Mouse (Mus musculus): ENCODE results near the gene Mff. TPM values are rescaled to one million over a fixed set of nuclear protein-coding genes. Genes with fewer than 3 reads are reported as not detected.
A peak's percentile ranks its signal among the peaks of the same experiment; 100 is the strongest.

Gene Mff
- polyA plus RNA-seq, 1 experiment from 2014 or later, result 410 TPM

GRCm38 (mm10) chr1:82785546-82785945, 60.9 kb downstream of the Mff start:
- Histone ChIP-seq H3K4me2 (ENCODE audit: low read length) (no peak overlapping the region), H3K4me1 (replicated peaks; ENCODE audit: control insufficient read depth, insufficient read depth, low read length) (peaks cover 8% of the 10 kb centered on the region), H3K9ac (replicated peaks; ENCODE audit: low read depth, low read length) (no peak overlapping the region), H3K9me3 (ENCODE audit: control insufficient read depth, low read length) (no peaks in the 10 kb centered on the region), H3K36me3 (ENCODE audit: control insufficient read depth, insufficient read depth) (no peaks in the 10 kb centered on the region), H3K27me3 (replicated peaks; ENCODE audit: control insufficient read depth, insufficient read depth, low read length) (no peaks in the 10 kb centered on the region), H3K4me3 (replicated peaks; ENCODE audit: low read length) (no peak overlapping the region), H3K27ac (ENCODE audit: low read length) (no peak overlapping the region)
- 62% methylated on average over 6 of the region's 6 CpGs for WGBS
- no peak for ATAC-seq

GRCm38 (mm10) chr1:82787414-82787813, 62.7 kb downstream of the Mff start:
- H3K9ac ChIP-seq (replicated peaks; ENCODE audit: low read depth, low read length), result no peak overlapping the region
- no peak overlapping the region for H3K4me3 ChIP-seq (replicated peaks; ENCODE audit: low read length)
- H3K27ac ChIP-seq (ENCODE audit: low read length), result peak overlapping the region; percentile 77
- H3K36me3 ChIP-seq (ENCODE audit: control insufficient read depth, insufficient read depth), result no peaks in the 10 kb centered on the region
- H3K27me3 ChIP-seq (replicated peaks; ENCODE audit: control insufficient read depth, insufficient read depth, low read length), result no peaks in the 10 kb centered on the region
- no peak overlapping the region for H3K4me2 ChIP-seq (ENCODE audit: low read length)
- H3K4me1 ChIP-seq (replicated peaks; ENCODE audit: control insufficient read depth, insufficient read depth, low read length), result peaks cover 15% of the 10 kb centered on the region
- peak; percentile 81 for ATAC-seq
- 3% methylated on average over 2 of the region's 2 CpGs for WGBS
- H3K9me3 ChIP-seq (ENCODE audit: control insufficient read depth, low read length), result no peaks in the 10 kb centered on the region

- peak overlapping the region; percentile 77 for H3K27ac ChIP-seq (ENCODE audit: low read length)
- peaks cover 15% of the 10 kb centered on the region for H3K4me1 ChIP-seq (replicated peaks; ENCODE audit: control insufficient read depth, insufficient read depth, low read length)
- H3K9ac ChIP-seq (replicated peaks; ENCODE audit: low read depth, low read length), result no peak overlapping the region
- no peak overlapping the region for H3K4me3 ChIP-seq (replicated peaks; ENCODE audit: low read length)
- H3K27me3 ChIP-seq (replicated peaks; ENCODE audit: control insufficient read depth, insufficient read depth, low read length), result no peaks in the 10 kb centered on the region
- H3K9me3 ChIP-seq (ENCODE audit: control insufficient read depth, low read length), result no peaks in the 10 kb centered on the region
- H3K4me2 ChIP-seq (ENCODE audit: low read length), result no peak overlapping the region
- WGBS, result 49% methylated on average over 7 of the region's 7 CpGs
- peak; percentile 56 for ATAC-seq
- H3K36me3 ChIP-seq (ENCODE audit: control insufficient read depth, insufficient read depth), result no peaks in the 10 kb centered on the region
These were observed 63.4 kb downstream of the Mff start for GRCm38 (mm10) chr1:82788070-82788469.

GRCm38 (mm10) chr1:82791105-82791504, 66.4 kb downstream of the Mff start:
- Histone ChIP-seq H3K9ac (replicated peaks; ENCODE audit: low read depth, low read length) (no peak overlapping the region), H3K27me3 (replicated peaks; ENCODE audit: control insufficient read depth, insufficient read depth, low read length) (no peaks in the 10 kb centered on the region), H3K36me3 (ENCODE audit: control insufficient read depth, insufficient read depth) (no peaks in the 10 kb centered on the region), H3K4me2 (ENCODE audit: low read length) (no peak overlapping the region), H3K4me3 (replicated peaks; ENCODE audit: low read length) (no peak overlapping the region), H3K4me1 (replicated peaks; ENCODE audit: control insufficient read depth, insufficient read depth, low read length) (peaks cover 15% of the 10 kb centered on the region), H3K9me3 (ENCODE audit: control insufficient read depth, low read length) (no peaks in the 10 kb centered on the region), H3K27ac (ENCODE audit: low read length) (peak overlapping the region; percentile 81; the same call in 1 of the 2 replicates)
- peak; percentile 79 for ATAC-seq
- 53% methylated on average over 11 of the region's 11 CpGs for WGBS

- no peak overlapping the region; the same call in 1 of the 2 replicates for H3K27ac ChIP-seq (ENCODE audit: low read length)
- no peaks in the 10 kb centered on the region for H3K9me3 ChIP-seq (ENCODE audit: control insufficient read depth, low read length)
- peaks cover 15% of the 10 kb centered on the region for H3K4me1 ChIP-seq (replicated peaks; ENCODE audit: control insufficient read depth, insufficient read depth, low read length)
- no peaks in the 10 kb centered on the region for H3K36me3 ChIP-seq (ENCODE audit: control insufficient read depth, insufficient read depth)
- ATAC-seq, result no peak
- no peaks in the 10 kb centered on the region for H3K27me3 ChIP-seq (replicated peaks; ENCODE audit: control insufficient read depth, insufficient read depth, low read length)
- WGBS, result 94% methylated on average over 6 of the region's 6 CpGs
- no peak overlapping the region for H3K4me3 ChIP-seq (replicated peaks; ENCODE audit: low read length)
- H3K9ac ChIP-seq (replicated peaks; ENCODE audit: low read depth, low read length), result no peak overlapping the region
- H3K4me2 ChIP-seq (ENCODE audit: low read length), result no peak overlapping the region
These were observed 67.5 kb downstream of the Mff start for GRCm38 (mm10) chr1:82792238-82792637.

GRCm38 (mm10) chr1:82793110-82793509, 68.4 kb downstream of the Mff start:
- 89% methylated on average over 3 of the region's 3 CpGs for WGBS
- H3K9ac ChIP-seq (replicated peaks; ENCODE audit: low read depth, low read length), result no peak overlapping the region

GRCm38 (mm10) chr1:82793986-82794385, 69.3 kb downstream of the Mff start:
- Histone ChIP-seq H3K9ac (replicated peaks; ENCODE audit: low read depth, low read length) (no peak overlapping the region), H3K36me3 (ENCODE audit: control insufficient read depth, insufficient read depth) (no peaks in the 10 kb centered on the region), H3K4me1 (replicated peaks; ENCODE audit: control insufficient read depth, insufficient read depth, low read length) (peaks cover 8% of the 10 kb centered on the region), H3K4me2 (ENCODE audit: low read length) (no peak overlapping the region), H3K4me3 (replicated peaks; ENCODE audit: low read length) (no peak overlapping the region), H3K27ac (ENCODE audit: low read length) (no peak overlapping the region), H3K27me3 (replicated peaks; ENCODE audit: control insufficient read depth, insufficient read depth, low read length) (no peaks in the 10 kb centered on the region), H3K9me3 (ENCODE audit: control insufficient read depth, low read length) (no peaks in the 10 kb centered on the region)
- 41% methylated on average over 4 of the region's 4 CpGs for WGBS
- ATAC-seq, result peak; percentile 55

More at GRCm38 (mm10) chr1:82793110-82793509, 68.4 kb downstream of the Mff start:
- ATAC-seq, result no peak
- Histone ChIP-seq H3K9me3 (ENCODE audit: control insufficient read depth, low read length) (no peaks in the 10 kb centered on the region), H3K4me1 (replicated peaks; ENCODE audit: control insufficient read depth, insufficient read depth, low read length) (peaks cover 8% of the 10 kb centered on the region), H3K27ac (ENCODE audit: low read length) (no peak overlapping the region), H3K27me3 (replicated peaks; ENCODE audit: control insufficient read depth, insufficient read depth, low read length) (no peaks in the 10 kb centered on the region), H3K4me2 (ENCODE audit: low read length) (no peak overlapping the region), H3K4me3 (replicated peaks; ENCODE audit: low read length) (no peak overlapping the region), H3K36me3 (ENCODE audit: control insufficient read depth, insufficient read depth) (no peaks in the 10 kb centered on the region)

- H3K9me3 ChIP-seq (ENCODE audit: control insufficient read depth, low read length), result no peaks in the 10 kb centered on the region
These were observed 70.5 kb downstream of the Mff start for GRCm38 (mm10) chr1:82795211-82795610.

GRCm38 (mm10) chr1:82795702-82796443, 71.2 kb downstream of the Mff start:
- H3K4me2 ChIP-seq (ENCODE audit: low read length), result no peak overlapping the region
- WGBS, result 88% methylated on average over 18 of the region's 18 CpGs
- no peak overlapping the region for H3K4me3 ChIP-seq (replicated peaks; ENCODE audit: low read length)
- H3K4me1 ChIP-seq (replicated peaks; ENCODE audit: control insufficient read depth, insufficient read depth, low read length), result peaks cover 4% of the 10 kb centered on the region
- H3K36me3 ChIP-seq (ENCODE audit: control insufficient read depth, insufficient read depth), result no peaks in the 10 kb centered on the region
- H3K27ac ChIP-seq (ENCODE audit: low read length), result no peak overlapping the region
- H3K9me3 ChIP-seq (ENCODE audit: control insufficient read depth, low read length), result no peaks in the 10 kb centered on the region
- H3K9ac ChIP-seq (replicated peaks; ENCODE audit: low read depth, low read length), result no peak overlapping the region
- ATAC-seq, result no peak
- H3K27me3 ChIP-seq (replicated peaks; ENCODE audit: control insufficient read depth, insufficient read depth, low read length), result no peaks in the 10 kb centered on the region

More at GRCm38 (mm10) chr1:82795211-82795610, 70.5 kb downstream of the Mff start:
- no peaks in the 10 kb centered on the region for H3K27me3 ChIP-seq (replicated peaks; ENCODE audit: control insufficient read depth, insufficient read depth, low read length)
- no peak overlapping the region for H3K4me3 ChIP-seq (replicated peaks; ENCODE audit: low read length)
- H3K4me1 ChIP-seq (replicated peaks; ENCODE audit: control insufficient read depth, insufficient read depth, low read length), result peaks cover 8% of the 10 kb centered on the region
- no peak overlapping the region for H3K9ac ChIP-seq (replicated peaks; ENCODE audit: low read depth, low read length)
- no peak overlapping the region for H3K4me2 ChIP-seq (ENCODE audit: low read length)
- H3K36me3 ChIP-seq (ENCODE audit: control insufficient read depth, insufficient read depth), result no peaks in the 10 kb centered on the region
- 95% methylated on average over 2 of the region's 2 CpGs for WGBS
- no peak for ATAC-seq
- H3K27ac ChIP-seq (ENCODE audit: low read length), result no peak overlapping the region

All from forebrain, embryonic 16.5 days (tissue).